Mouse (Mus musculus): ENCODE measurements at regions not wholly inside any gene's neighbourhood (a gene's known extent, or its start where the extent isn't known, plus 50 kb on each side); places are given as distances from the start of the nearest gene placed in this dataset.

GRCm38 (mm10) chr7:95460889-95461288 lies 710.2 kb upstream of the Tenm4 start:
- Histone ChIP-seq H3K9me3 (ENCODE audit: low read length) (no peaks in the 10 kb centered on the region), H3K27me3 (ENCODE audit: insufficient read depth, low read length) (no peaks in the 10 kb centered on the region), H3K36me3 (ENCODE audit: insufficient read depth, low read length) (no peaks in the 10 kb centered on the region), H3K27ac (ENCODE audit: low read depth, low read length) (no peak overlapping the region), H3K4me2 (ENCODE audit: low read depth, low read length, poor library complexity, severe bottlenecking) (no peak overlapping the region), H3K4me3 (ENCODE audit: low read depth, low read length) (no peak overlapping the region), H3K9ac (replicated peaks; ENCODE audit: low read length, poor library complexity, severe bottlenecking) (no peak overlapping the region), H3K4me1 (ENCODE audit: insufficient read depth, low read length) (no peaks in the 10 kb centered on the region)
- WGBS, result 91% methylated on average over 4 of the region's 4 CpGs
- no peak for TF ChIP-seq CTCF (IDR thresholded peaks at IDR 0.05)
- DNase-seq (ENCODE audit: low spot score), result no peak
- ATAC-seq (ENCODE audit: low FRiP score), result no peak

- 85% methylated on average over 4 of the region's 4 CpGs for WGBS
Measured at GRCm38 (mm10) chr7:95465506-95465905, 705.5 kb upstream of the Tenm4 start.

GRCm38 (mm10) chr7:95467028-95467427 lies 704.0 kb upstream of the Tenm4 start:
- no peak for ATAC-seq (ENCODE audit: low FRiP score)
- Histone ChIP-seq H3K9ac (replicated peaks; ENCODE audit: low read length, poor library complexity, severe bottlenecking) (no peak overlapping the region), H3K27me3 (ENCODE audit: insufficient read depth, low read length) (no peaks in the 10 kb centered on the region), H3K36me3 (ENCODE audit: insufficient read depth, low read length) (no peaks in the 10 kb centered on the region), H3K4me1 (ENCODE audit: insufficient read depth, low read length) (no peaks in the 10 kb centered on the region), H3K9me3 (ENCODE audit: low read length) (no peaks in the 10 kb centered on the region), H3K4me2 (ENCODE audit: low read depth, low read length, poor library complexity, severe bottlenecking) (no peak overlapping the region), H3K4me3 (ENCODE audit: low read depth, low read length) (no peak overlapping the region), H3K27ac (ENCODE audit: low read depth, low read length) (no peak overlapping the region)
- WGBS, result 38% methylated on average over 3 of the region's 3 CpGs
- DNase-seq (ENCODE audit: low spot score), result no peak
- no peak for TF ChIP-seq CTCF (IDR thresholded peaks at IDR 0.05)

More at GRCm38 (mm10) chr7:95465506-95465905, 705.5 kb upstream of the Tenm4 start:
- DNase-seq (ENCODE audit: low spot score) (no peak), ATAC-seq (ENCODE audit: low FRiP score) (no peak)
- no peak overlapping the region for H3K27ac ChIP-seq (ENCODE audit: low read depth, low read length)
- no peak overlapping the region for H3K4me3 ChIP-seq (ENCODE audit: low read depth, low read length)
- no peak overlapping the region for H3K9ac ChIP-seq (replicated peaks; ENCODE audit: low read length, poor library complexity, severe bottlenecking)
- no peak overlapping the region for H3K4me2 ChIP-seq (ENCODE audit: low read depth, low read length, poor library complexity, severe bottlenecking)
- TF ChIP-seq CTCF (IDR thresholded peaks at IDR 0.05), result no peak
- H3K4me1 ChIP-seq (ENCODE audit: insufficient read depth, low read length), result no peaks in the 10 kb centered on the region
- H3K36me3 ChIP-seq (ENCODE audit: insufficient read depth, low read length), result no peaks in the 10 kb centered on the region
- no peaks in the 10 kb centered on the region for H3K27me3 ChIP-seq (ENCODE audit: insufficient read depth, low read length)
- no peaks in the 10 kb centered on the region for H3K9me3 ChIP-seq (ENCODE audit: low read length)

- WGBS, result 65% methylated on average over 4 of the region's 4 CpGs
Measured at GRCm38 (mm10) chr7:95473892-95474291, 697.2 kb upstream of the Tenm4 start.

GRCm38 (mm10) chr7:95480121-95480726 lies 690.8 kb upstream of the Tenm4 start:
- no peak overlapping the region for H3K4me3 ChIP-seq (ENCODE audit: low read depth, low read length)
- H3K9me3 ChIP-seq (ENCODE audit: low read length), result no peaks in the 10 kb centered on the region
- H3K9ac ChIP-seq (replicated peaks; ENCODE audit: low read length, poor library complexity, severe bottlenecking), result no peak overlapping the region
- no peak overlapping the region for H3K4me2 ChIP-seq (ENCODE audit: low read depth, low read length, poor library complexity, severe bottlenecking)
- TF ChIP-seq CTCF (IDR thresholded peaks at IDR 0.05), result no peak
- no peaks in the 10 kb centered on the region for H3K4me1 ChIP-seq (ENCODE audit: insufficient read depth, low read length)
- H3K36me3 ChIP-seq (ENCODE audit: insufficient read depth, low read length), result no peaks in the 10 kb centered on the region
- H3K27ac ChIP-seq (ENCODE audit: low read depth, low read length), result no peak overlapping the region
- no peaks in the 10 kb centered on the region for H3K27me3 ChIP-seq (ENCODE audit: insufficient read depth, low read length)
- no peak for ATAC-seq (ENCODE audit: low FRiP score)
- 14% methylated on average over 5 of the region's 5 CpGs for WGBS
- DNase-seq (ENCODE audit: low spot score), result no peak

More at GRCm38 (mm10) chr7:95473892-95474291, 697.2 kb upstream of the Tenm4 start:
- ATAC-seq (ENCODE audit: low FRiP score) (no peak), DNase-seq (ENCODE audit: low spot score) (no peak)
- Histone ChIP-seq H3K4me1 (ENCODE audit: insufficient read depth, low read length) (no peaks in the 10 kb centered on the region), H3K4me3 (ENCODE audit: low read depth, low read length) (no peak overlapping the region), H3K27ac (ENCODE audit: low read depth, low read length) (no peak overlapping the region), H3K27me3 (ENCODE audit: insufficient read depth, low read length) (no peaks in the 10 kb centered on the region), H3K36me3 (ENCODE audit: insufficient read depth, low read length) (no peaks in the 10 kb centered on the region), H3K9me3 (ENCODE audit: low read length) (no peaks in the 10 kb centered on the region), H3K9ac (replicated peaks; ENCODE audit: low read length, poor library complexity, severe bottlenecking) (no peak overlapping the region), H3K4me2 (ENCODE audit: low read depth, low read length, poor library complexity, severe bottlenecking) (no peak overlapping the region)
- no peak for TF ChIP-seq CTCF (IDR thresholded peaks at IDR 0.05)

- Histone ChIP-seq H3K9me3 (ENCODE audit: low read length) (no peaks in the 10 kb centered on the region), H3K4me3 (ENCODE audit: low read depth, low read length) (no peak overlapping the region), H3K27ac (ENCODE audit: low read depth, low read length) (no peak overlapping the region), H3K36me3 (ENCODE audit: insufficient read depth, low read length) (no peaks in the 10 kb centered on the region), H3K4me1 (ENCODE audit: insufficient read depth, low read length) (no peaks in the 10 kb centered on the region), H3K4me2 (ENCODE audit: low read depth, low read length, poor library complexity, severe bottlenecking) (no peak overlapping the region), H3K9ac (replicated peaks; ENCODE audit: low read length, poor library complexity, severe bottlenecking) (no peak overlapping the region), H3K27me3 (ENCODE audit: insufficient read depth, low read length) (no peaks in the 10 kb centered on the region)
- DNase-seq (ENCODE audit: low spot score) (peak; percentile 76), ATAC-seq (ENCODE audit: low FRiP score) (no peak)
- peak; percentile 73 for TF ChIP-seq CTCF (IDR thresholded peaks at IDR 0.05)
- 14% methylated on average over 4 of the region's 4 CpGs for WGBS
Measured at GRCm38 (mm10) chr7:95489666-95490065, 681.4 kb upstream of the Tenm4 start.
